Mouse (Mus musculus) stomach, embryonic 16.5 days (tissue): ENCODE measurements around the gene Cmbl. TPM values are rescaled to one million over a fixed set of nuclear protein-coding genes. Genes with fewer than 3 reads are reported as not detected.

Source experiments
- polyA plus RNA-seq: library from polyadenylated mRNA; unstranded; fragments of >200 nt; fragmentation: Nextera tagmentation; extraction: Ambion mirVana; gene quantifications from 2 replicates; pipeline ENCODE4 v1.2.1, GENCODE M21; 2015

Cmbl gene
- polyA plus RNA-seq, 1 experiment from 2014 or later: 24.3 TPM

Other genes with a start within 250 kb of the Cmbl start
- gene Ankrd33b, start 197.7 kb upstream of the Cmbl start, polyA plus RNA-seq: 0.46 and 0.69 TPM in 2 replicates
- 2.2 and 2.3 TPM in 2 replicates for gene Ropn1l, start 111.7 kb upstream of the Cmbl start, polyA plus RNA-seq
- gene March6, start 34.3 kb upstream of the Cmbl start, polyA plus RNA-seq: 30.1 and 30.2 TPM in 2 replicates
- gene Cct5, start 36.4 kb downstream of the Cmbl start, polyA plus RNA-seq: 455 and 460 TPM in 2 replicates
- 13.2 and 13.6 TPM in 2 replicates for gene Fam173b, start 36.5 kb downstream of the Cmbl start, polyA plus RNA-seq